Comparison of ENCODE assay signal across 16 mouse cellular contexts in the genomic region with DNA sequence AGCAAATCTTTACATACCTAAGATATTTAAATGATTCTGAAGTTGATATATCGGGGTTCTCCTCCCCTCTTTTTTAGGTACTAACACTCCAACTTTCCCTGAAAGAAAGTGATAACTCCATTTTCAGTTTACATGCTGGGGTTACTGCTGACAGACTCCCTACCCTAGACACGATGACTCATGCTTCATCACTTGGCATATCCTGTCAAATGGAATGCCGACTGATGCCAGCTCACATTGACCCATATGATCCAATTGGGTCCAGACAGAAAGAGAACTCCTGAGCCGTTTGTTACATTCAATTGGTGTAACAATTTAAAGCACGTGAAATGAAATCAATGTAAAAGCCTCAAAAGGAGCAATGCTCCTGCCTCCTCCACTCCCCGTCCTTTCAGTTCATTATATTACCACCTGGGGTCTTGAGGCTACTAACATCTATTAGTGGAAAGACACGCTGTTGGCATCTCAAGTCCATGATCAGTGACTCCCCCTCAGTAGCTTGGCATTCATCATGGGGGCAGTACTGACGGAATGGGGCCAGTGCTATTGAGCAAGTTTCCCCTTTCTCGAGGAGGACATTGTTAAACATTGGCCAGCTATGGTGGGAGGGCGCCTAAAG.
"Had no signal": no experiment of that assay in that cellular context is flagged by ENCODE, and none has a peak within 500 bp of the region (broad histone marks: within the 10 kb centered on the region; RNA-seq: fewer than 3 reads in every experiment).

No protein-coding gene starts in this region.

- H3K9ac ChIP-seq: limb, embryonic 12.5 days; liver, embryonic 13.5 days; liver, postnatal 0 days; lung, embryonic 15.5 days; neural tube, embryonic 15.5 days had no signal

- DNase-seq: kidney, postnatal 25 days; liver; liver, embryonic 13.5 days; liver, postnatal 0 days; lung, postnatal 14 days; right cerebral cortex, adult 18-20 months; spleen, adult 18-20 months; thymus, adult 18-20 months; thymus, postnatal 14 days had no signal

- H3K4me3 ChIP-seq: limb, embryonic 12.5 days; liver, embryonic 13.5 days; lung, embryonic 15.5 days; megakaryocyte, embryonic 14.5 days; neural tube, embryonic 15.5 days had no signal

- H3K4me2 ChIP-seq: limb, embryonic 12.5 days; liver, embryonic 13.5 days; lung, embryonic 15.5 days; midbrain, embryonic 11.5 days; neural tube, embryonic 15.5 days had no signal

- H3K27ac ChIP-seq: limb, embryonic 12.5 days; liver, embryonic 13.5 days; lung, embryonic 15.5 days; macrophage; neural tube, embryonic 15.5 days had no signal

- ATAC-seq: liver, postnatal 0 days; midbrain, embryonic 16.5 days had no signal

- H3K9me3 ChIP-seq: limb, embryonic 12.5 days; liver, embryonic 13.5 days; lung, embryonic 15.5 days; megakaryocyte, embryonic 14.5 days; neural tube, embryonic 15.5 days had no signal

- H3K36me3 ChIP-seq: limb, embryonic 12.5 days; liver, embryonic 13.5 days; lung, embryonic 15.5 days; neural tube, embryonic 15.5 days had no signal

- H3K4me1 ChIP-seq: liver, embryonic 13.5 days; lung, embryonic 15.5 days; megakaryocyte, embryonic 14.5 days; neural tube, embryonic 15.5 days had no signal

- H3K27me3 ChIP-seq: limb, embryonic 12.5 days; liver, embryonic 13.5 days; lung, embryonic 15.5 days; megakaryocyte, embryonic 14.5 days; neural tube, embryonic 15.5 days had no signal
